Mouse (Mus musculus): ENCODE measurements at regions not wholly inside any gene's neighbourhood (a gene's known extent, or its start where the extent isn't known, plus 50 kb on each side); places are given as distances from the start of the nearest gene placed in this dataset.

DNA sequence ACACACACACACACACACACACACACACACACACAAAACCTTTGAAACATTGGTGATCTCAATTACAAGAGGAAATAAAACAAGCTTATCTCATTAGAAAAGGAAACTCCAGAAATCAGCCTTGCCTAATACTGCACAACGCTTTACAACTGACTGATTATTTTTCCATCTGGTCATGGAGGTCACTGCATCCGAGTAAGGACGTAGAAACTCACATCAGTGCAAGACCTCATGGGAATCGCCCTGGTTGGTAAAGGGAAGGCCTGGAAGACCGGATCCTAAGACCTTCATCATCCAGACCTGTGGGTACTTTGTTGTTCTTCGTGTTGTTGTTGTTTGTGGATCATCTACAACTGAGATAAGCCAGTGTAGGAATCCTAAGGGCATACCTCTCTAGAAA is 77.8 kb upstream of the Sestd1 start:
- no peak for DNase-seq
- Histone ChIP-seq H3K27me3 (ENCODE audit: control insufficient read depth, insufficient read depth, low read length) (no peaks in the 10 kb centered on the region), H3K4me1 (ENCODE audit: control insufficient read depth, insufficient read depth, low read length) (no peaks in the 10 kb centered on the region), H3K4me3 (replicated peaks; ENCODE audit: insufficient read depth, low read depth, low read length) (no peak overlapping the region), H3K27ac (ENCODE audit: insufficient read depth, low read length) (no peak overlapping the region)
- 80% methylated on average over 6 of the region's 6 CpGs for WGBS
- TF ChIP-seq CTCF (IDR thresholded peaks at IDR 0.05; ENCODE audit: borderline replicate concordance, insufficient read depth, low read depth, low read length): no peak
- no peak for TF ChIP-seq POLR2A (IDR thresholded peaks at IDR 0.05; ENCODE audit: borderline replicate concordance, insufficient read depth, low read length)

DNA sequence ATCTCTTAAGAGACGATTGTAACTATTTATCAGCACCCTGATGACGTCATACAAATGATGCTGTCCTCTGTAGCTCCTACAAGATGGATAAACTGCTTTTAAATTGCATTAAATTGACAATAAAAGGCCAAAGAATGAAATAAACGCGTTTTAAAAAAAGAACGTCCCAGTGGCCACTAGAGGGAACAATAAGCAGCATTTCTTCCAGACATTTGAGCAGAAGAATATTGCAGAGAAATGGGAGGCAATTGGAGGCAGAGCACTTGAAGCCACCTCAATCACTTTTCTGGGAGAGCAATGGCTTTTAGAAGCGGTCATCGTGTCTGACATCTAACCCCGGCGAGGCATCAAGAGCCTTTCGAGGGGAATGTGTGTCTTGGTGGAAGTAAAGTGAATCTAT is 76.4 kb upstream of the Sestd1 start:
- Histone ChIP-seq H3K4me1 (ENCODE audit: control insufficient read depth, insufficient read depth, low read length) (no peaks in the 10 kb centered on the region), H3K4me3 (replicated peaks; ENCODE audit: insufficient read depth, low read depth, low read length) (no peak overlapping the region), H3K27me3 (ENCODE audit: control insufficient read depth, insufficient read depth, low read length) (no peaks in the 10 kb centered on the region), H3K27ac (ENCODE audit: insufficient read depth, low read length) (no peak overlapping the region)
- DNase-seq: no peak
- 66% methylated on average over 10 of the region's 10 CpGs for WGBS
- TF ChIP-seq POLR2A (IDR thresholded peaks at IDR 0.05; ENCODE audit: borderline replicate concordance, insufficient read depth, low read length) (no peak), CTCF (IDR thresholded peaks at IDR 0.05; ENCODE audit: borderline replicate concordance, insufficient read depth, low read depth, low read length) (no peak)

DNA sequence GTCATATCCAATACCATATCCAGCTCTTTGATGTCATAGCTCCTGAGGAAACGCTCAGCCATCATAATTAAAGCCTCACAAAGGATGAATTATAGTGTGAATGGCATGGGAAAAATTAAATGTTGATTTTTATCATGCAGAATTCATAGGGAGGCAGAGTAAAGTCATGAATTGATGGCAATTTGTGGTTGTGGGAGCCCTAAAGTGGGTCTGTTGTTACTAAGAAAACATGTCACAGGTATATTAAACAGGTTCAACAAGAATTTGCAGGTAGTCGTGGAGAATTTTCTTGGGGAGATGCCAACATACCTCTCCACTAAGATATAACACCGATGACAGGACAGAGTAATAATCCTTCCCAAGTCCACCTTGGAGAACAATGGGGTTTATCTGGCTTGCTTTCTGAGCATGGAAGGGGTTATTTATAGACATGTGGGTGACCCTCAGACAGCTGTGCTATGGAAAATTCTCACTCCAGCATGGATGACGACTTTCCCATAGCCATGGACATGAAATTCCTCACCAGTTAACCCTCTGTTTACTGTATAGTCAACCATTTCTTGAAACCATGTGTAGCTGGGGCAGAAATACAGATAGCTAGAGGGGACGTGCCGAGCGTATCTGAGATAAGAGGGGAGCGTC is 71.7 kb upstream of the Sestd1 start:
- Histone ChIP-seq H3K4me3 (replicated peaks; ENCODE audit: insufficient read depth, low read depth, low read length) (no peak overlapping the region), H3K27me3 (ENCODE audit: control insufficient read depth, insufficient read depth, low read length) (no peaks in the 10 kb centered on the region), H3K4me1 (ENCODE audit: control insufficient read depth, insufficient read depth, low read length) (no peaks in the 10 kb centered on the region), H3K27ac (ENCODE audit: insufficient read depth, low read length) (no peak overlapping the region)
- DNase-seq: no peak
- TF ChIP-seq POLR2A (IDR thresholded peaks at IDR 0.05; ENCODE audit: borderline replicate concordance, insufficient read depth, low read length): no peak
- TF ChIP-seq CTCF (IDR thresholded peaks at IDR 0.05; ENCODE audit: borderline replicate concordance, insufficient read depth, low read depth, low read length): no peak
- WGBS: 83% methylated on average over 8 of the region's 8 CpGs

DNA sequence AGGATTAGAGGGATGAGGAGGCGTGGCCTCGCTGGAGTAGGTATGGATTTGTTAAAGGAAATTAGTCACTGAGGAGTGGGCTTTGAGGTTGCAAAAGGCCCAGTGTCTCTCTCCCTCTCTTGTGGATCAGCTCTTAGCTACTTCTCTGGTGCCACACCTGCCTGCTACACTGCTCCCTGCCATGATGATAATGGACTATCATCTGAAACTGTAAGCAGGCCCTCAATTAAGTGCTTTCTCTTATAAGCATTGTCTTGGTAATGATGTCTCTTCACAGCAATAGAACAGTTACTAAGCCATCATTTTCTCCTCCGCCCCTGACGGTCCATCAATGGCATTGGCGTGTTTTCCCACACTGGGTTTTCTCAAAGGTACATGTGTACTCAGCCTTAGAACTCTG is 66.6 kb upstream of the Sestd1 start:
- TF ChIP-seq POLR2A (IDR thresholded peaks at IDR 0.05; ENCODE audit: borderline replicate concordance, insufficient read depth, low read length): no peak
- no peak for TF ChIP-seq CTCF (IDR thresholded peaks at IDR 0.05; ENCODE audit: borderline replicate concordance, insufficient read depth, low read depth, low read length)
- WGBS: 98% methylated on average over 5 of the region's 5 CpGs

DNA sequence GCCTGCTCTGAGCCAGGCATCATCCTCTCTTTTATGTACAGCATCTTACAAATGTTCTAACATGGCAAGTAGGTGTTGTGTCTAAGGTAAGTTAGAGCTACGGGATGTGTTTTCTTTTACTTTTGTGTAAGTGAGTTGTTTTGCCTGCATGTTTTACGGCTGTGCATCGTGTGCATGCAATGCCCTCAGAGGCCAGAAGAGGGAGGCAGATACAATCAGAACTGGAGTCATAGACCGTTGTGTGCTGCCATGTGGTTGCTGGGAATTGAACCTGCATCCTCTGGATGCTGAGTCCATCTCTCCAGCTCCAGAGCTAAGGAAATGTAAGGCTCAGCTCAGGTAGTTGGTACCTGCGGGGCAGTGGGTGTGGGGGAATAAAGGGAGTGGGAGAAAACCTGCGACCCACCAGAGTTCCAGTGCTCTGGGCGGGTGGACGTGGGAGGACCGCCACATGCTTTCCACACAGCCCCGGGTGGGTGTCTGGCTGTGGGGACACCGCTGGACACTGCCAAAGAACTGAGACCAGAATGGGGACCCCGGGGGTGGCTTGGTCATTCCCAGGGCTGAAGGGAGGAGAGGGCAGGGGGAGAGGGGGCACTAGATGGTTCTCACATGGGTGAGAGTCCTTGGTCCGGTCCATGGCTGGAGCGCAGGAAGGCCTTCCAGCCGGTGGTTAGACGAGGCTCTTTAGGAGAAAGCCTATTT is 63.5 kb upstream of the Sestd1 start:
- DNase-seq: no peak
- Histone ChIP-seq H3K4me3 (replicated peaks; ENCODE audit: insufficient read depth, low read depth, low read length) (no peak overlapping the region), H3K27me3 (ENCODE audit: control insufficient read depth, insufficient read depth, low read length) (no peaks in the 10 kb centered on the region), H3K4me1 (ENCODE audit: control insufficient read depth, insufficient read depth, low read length) (no peaks in the 10 kb centered on the region), H3K27ac (ENCODE audit: insufficient read depth, low read length) (no peak overlapping the region)
- 94% methylated on average over 16 of the region's 16 CpGs for WGBS
- TF ChIP-seq CTCF (IDR thresholded peaks at IDR 0.05; ENCODE audit: borderline replicate concordance, insufficient read depth, low read depth, low read length): no peak
- TF ChIP-seq POLR2A (IDR thresholded peaks at IDR 0.05; ENCODE audit: borderline replicate concordance, insufficient read depth, low read length): no peak

More for the DNA sequence above, 66.6 kb upstream of the Sestd1 start:
- H3K4me3 ChIP-seq (replicated peaks; ENCODE audit: insufficient read depth, low read depth, low read length): no peak overlapping the region
- H3K27me3 ChIP-seq (ENCODE audit: control insufficient read depth, insufficient read depth, low read length): no peaks in the 10 kb centered on the region
- H3K4me1 ChIP-seq (ENCODE audit: control insufficient read depth, insufficient read depth, low read length): no peaks in the 10 kb centered on the region
- no peak for DNase-seq
- no peak overlapping the region for H3K27ac ChIP-seq (ENCODE audit: insufficient read depth, low read length)

DNA sequence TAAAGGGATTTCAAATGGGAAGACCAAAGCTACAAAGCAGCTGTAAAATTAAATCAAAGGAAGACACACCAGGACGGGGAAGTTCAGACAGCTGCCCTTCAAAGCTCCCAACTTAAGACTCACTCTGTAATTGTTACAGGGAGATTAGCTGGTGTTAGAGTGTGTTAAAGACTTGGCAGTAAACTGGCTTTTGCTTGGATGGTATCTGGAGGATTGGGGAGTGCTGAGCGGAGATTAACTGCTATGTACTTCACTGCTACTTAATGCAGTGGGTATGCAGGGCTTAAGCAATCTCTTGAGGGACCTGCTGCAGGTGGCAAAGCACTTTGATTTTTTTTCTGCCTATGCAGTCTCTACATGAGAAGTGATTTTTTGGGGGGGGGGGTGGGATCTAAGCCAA is 62.0 kb upstream of the Sestd1 start:
- H3K4me3 ChIP-seq (replicated peaks; ENCODE audit: insufficient read depth, low read depth, low read length): no peak overlapping the region
- no peak for DNase-seq
- TF ChIP-seq CTCF (IDR thresholded peaks at IDR 0.05; ENCODE audit: borderline replicate concordance, insufficient read depth, low read depth, low read length): no peak
- TF ChIP-seq POLR2A (IDR thresholded peaks at IDR 0.05; ENCODE audit: borderline replicate concordance, insufficient read depth, low read length): no peak
- no peaks in the 10 kb centered on the region for H3K27me3 ChIP-seq (ENCODE audit: control insufficient read depth, insufficient read depth, low read length)
- no peaks in the 10 kb centered on the region for H3K4me1 ChIP-seq (ENCODE audit: control insufficient read depth, insufficient read depth, low read length)
- no peak overlapping the region for H3K27ac ChIP-seq (ENCODE audit: insufficient read depth, low read length)
- WGBS: 43% methylated on average over 2 of the region's 2 CpGs

DNA sequence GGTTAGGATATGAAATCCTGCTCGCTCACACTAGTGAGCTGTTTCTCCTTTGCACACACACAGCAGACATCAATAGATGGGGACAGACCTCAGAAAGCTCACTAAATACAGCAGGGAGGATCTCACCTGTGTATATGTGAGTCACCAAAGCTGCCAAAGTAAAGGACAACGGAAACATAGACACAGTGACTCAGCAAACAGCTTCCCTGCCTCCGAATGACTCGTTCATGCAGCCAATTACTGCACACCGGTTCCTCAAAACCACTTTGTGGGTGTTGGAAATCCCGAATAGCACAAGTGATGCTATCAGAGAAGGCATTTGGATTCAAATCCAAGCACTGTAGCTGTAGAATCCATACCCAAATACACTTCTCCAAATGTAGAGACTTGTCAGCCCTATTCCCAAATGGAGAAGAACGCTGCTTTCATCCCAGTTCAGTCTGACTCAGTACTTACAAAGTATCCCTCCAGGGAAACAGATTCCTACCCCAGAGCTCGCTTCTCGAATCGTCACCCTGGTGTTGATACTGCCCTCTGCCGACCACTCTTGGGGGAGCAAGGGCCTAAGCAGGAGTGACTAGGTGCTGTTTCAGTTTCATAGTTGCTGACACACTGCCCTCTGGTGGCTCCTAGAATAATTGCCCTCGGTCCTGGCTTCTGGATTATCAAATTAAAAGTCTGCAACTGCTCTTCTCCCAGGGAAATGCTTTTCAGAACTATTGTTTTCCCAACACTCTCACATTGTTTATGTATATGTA is 61.4 kb upstream of the Sestd1 start:
- no peaks in the 10 kb centered on the region for H3K27me3 ChIP-seq (ENCODE audit: control insufficient read depth, insufficient read depth, low read length)
- WGBS: 49% methylated on average over 12 of the region's 12 CpGs
- H3K27ac ChIP-seq (ENCODE audit: insufficient read depth, low read length): no peak overlapping the region
- peak; percentile 88 to 93 for DNase-seq
- no peaks in the 10 kb centered on the region for H3K4me1 ChIP-seq (ENCODE audit: control insufficient read depth, insufficient read depth, low read length)
- TF ChIP-seq CTCF (IDR thresholded peaks at IDR 0.05; ENCODE audit: borderline replicate concordance, insufficient read depth, low read depth, low read length) (peak; percentile 99), POLR2A (IDR thresholded peaks at IDR 0.05; ENCODE audit: borderline replicate concordance, insufficient read depth, low read length) (no peak)
- H3K4me3 ChIP-seq (replicated peaks; ENCODE audit: insufficient read depth, low read depth, low read length): no peak overlapping the region
